Mouse (Mus musculus) embryo, embryonic 11 days (tissue): Measurements from ENCODE around the gene Ube2cbp.

Experiments used
- DNase-seq: peaks from one replicate; pipeline ENCODE4 v3.0.0-alpha.2; 2015

The Ube2cbp gene

GRCm38 (mm10) chr9:86423331-86423730 lies 41.4 kb downstream of the Ube2cbp start:
- no peak for DNase-seq

- DNase-seq = no peak
Measured at GRCm38 (mm10) chr9:86419366-86419765, 45.4 kb downstream of the Ube2cbp start.

- DNase-seq = no peak
Measured at GRCm38 (mm10) chr9:86417971-86418370, 46.8 kb downstream of the Ube2cbp start.

GRCm38 (mm10) chr9:86395785-86396184 lies 69.0 kb downstream of the Ube2cbp start:
- peak; percentile 13 for DNase-seq

GRCm38 (mm10) chr9:86395012-86395411 lies 69.7 kb downstream of the Ube2cbp start:
- DNase-seq = no peak

- no peak for DNase-seq
Measured at GRCm38 (mm10) chr9:86393586-86394272, 71.0 kb downstream of the Ube2cbp start.

GRCm38 (mm10) chr9:86391467-86391866 lies 73.3 kb downstream of the Ube2cbp start:
- no peak for DNase-seq

GRCm38 (mm10) chr9:86390713-86391112 lies 74.0 kb downstream of the Ube2cbp start:
- DNase-seq = no peak

- DNase-seq = no peak
Measured at GRCm38 (mm10) chr9:86388538-86388937, 76.2 kb downstream of the Ube2cbp start.

GRCm38 (mm10) chr9:86376923-86377322 lies 87.8 kb downstream of the Ube2cbp start:
- no peak for DNase-seq

GRCm38 (mm10) chr9:86372783-86373567 lies 91.8 kb downstream of the Ube2cbp start:
- DNase-seq = peak; percentile 17

GRCm38 (mm10) chr9:86369208-86369607 lies 95.5 kb downstream of the Ube2cbp start:
- no peak for DNase-seq

GRCm38 (mm10) chr9:86360536-86360935 lies 104.2 kb downstream of the Ube2cbp start:
- peak; percentile 20 for DNase-seq

GRCm38 (mm10) chr9:86355851-86356250 lies 108.9 kb downstream of the Ube2cbp start:
- no peak for DNase-seq

- DNase-seq = no peak
Measured at GRCm38 (mm10) chr9:86351491-86351890, 113.3 kb downstream of the Ube2cbp start.

- DNase-seq = no peak
Measured at GRCm38 (mm10) chr9:86336792-86337191, 128.0 kb downstream of the Ube2cbp start.

GRCm38 (mm10) chr9:86336361-86336760 lies 128.4 kb downstream of the Ube2cbp start:
- DNase-seq = no peak

- no peak for DNase-seq
Measured at GRCm38 (mm10) chr9:86335588-86335987, 129.2 kb downstream of the Ube2cbp start.

- DNase-seq = no peak
Measured at GRCm38 (mm10) chr9:86334357-86334756, 130.4 kb downstream of the Ube2cbp start.

- no peak for DNase-seq
Measured at GRCm38 (mm10) chr9:86330591-86330990, 134.2 kb downstream of the Ube2cbp start.

- no peak for DNase-seq
Measured at GRCm38 (mm10) chr9:86328270-86328669, 136.5 kb downstream of the Ube2cbp start.

GRCm38 (mm10) chr9:86327341-86327740 lies 137.4 kb downstream of the Ube2cbp start:
- DNase-seq = no peak

- DNase-seq = no peak
Measured at GRCm38 (mm10) chr9:86324772-86325171, 140.0 kb downstream of the Ube2cbp start.

GRCm38 (mm10) chr9:86319516-86320140 lies 145.1 kb downstream of the Ube2cbp start:
- no peak for DNase-seq
